Mouse (Mus musculus) neural tube, embryonic 15.5 days (tissue): ENCODE results near the gene Gm43191. TPM values are rescaled to one million over a fixed set of nuclear protein-coding genes. Genes with fewer than 3 reads are reported as not detected.

Source experiments
- ATAC-seq: fragments of 200-750 bp; cut with Nextera tagmentation; 2 replicates; pipeline ENCODE4 v1.8.0; 2017; ENCODE audit warnings: mild to moderate bottlenecking, moderate TSS enrichment, moderate library complexity; ENCODE audit not compliant: low FRiP score
- H3K27ac ChIP-seq: fragments of 300-500 bp; sonication (generic); replicated peaks from 2 replicates; pipeline ENCODE4 v1.5.1; 2015; ENCODE audit warnings: mild to moderate bottlenecking, inconsistent platforms
- H3K27me3 ChIP-seq: fragments of 300-500 bp; sonication (generic); replicated peaks from 2 replicates; pipeline ENCODE4 v1.6.1; 2015; ENCODE audit warnings: inconsistent platforms
- H3K36me3 ChIP-seq: fragments of 300-500 bp; sonication (generic); 2 replicates; pipeline ENCODE4 v1.6.1; 2015; ENCODE audit warnings: inconsistent platforms
- H3K4me1 ChIP-seq: fragments of 300-500 bp; sonication (generic); 2 replicates; pipeline ENCODE4 v1.6.1; 2015; ENCODE audit warnings: inconsistent platforms
- H3K4me2 ChIP-seq: fragments of 300-500 bp; sonication (generic); 2 replicates; pipeline ENCODE4 v1.6.1; 2015; ENCODE audit warnings: inconsistent platforms, mild to moderate bottlenecking, moderate library complexity
- H3K4me3 ChIP-seq: fragments of 300-500 bp; sonication (generic); replicated peaks from 2 replicates; pipeline ENCODE4 v1.5.1; 2015; ENCODE audit warnings: mild to moderate bottlenecking, inconsistent platforms
- H3K9ac ChIP-seq: fragments of 300-500 bp; sonication (generic); replicated peaks from 2 replicates; pipeline ENCODE4 v1.6.1; 2015; ENCODE audit warnings: mild to moderate bottlenecking, inconsistent platforms
- H3K9me3 ChIP-seq: fragments of 300-500 bp; sonication (generic); replicated peaks from 2 replicates; pipeline ENCODE4 v1.6.1; 2016; ENCODE audit warnings: inconsistent platforms
- WGBS: fragments of 180-500 bp; shearing (Covaris S2); methylation state at CpG from one replicate; pipeline ENCODE4 v1.1.7; 2015; ENCODE audit warnings: mixed read lengths; 5-methylcytosine and 5-hydroxymethylcytosine counted together
- polyA plus RNA-seq: library from polyadenylated mRNA; unstranded; fragments of >200 nt; fragmentation: Nextera tagmentation; extraction: Ambion mirVana; gene quantifications from 2 replicates; pipeline ENCODE4 v1.2.1, GENCODE M21; 2015

Gene Gm43191
- not detected in 2 replicates for polyA plus RNA-seq

GRCm38 (mm10) chr3:116681160-116681559 is at the start of gene Gm43191:
TSS of gene Gm43191 (minus strand) at chr3:116681260.
- 92% methylated on average over 1 of the region's 1 CpGs for WGBS
- H3K9ac ChIP-seq = no peak within 1 kb of the TSS
- no peak for ATAC-seq
- H3K9me3 ChIP-seq = no peaks in the 10 kb centered on the region
- no peak within 1 kb of the TSS for H3K4me3 ChIP-seq
- no peaks in the 10 kb centered on the region for H3K4me1 ChIP-seq
- H3K27ac ChIP-seq = no peak within 1 kb of the TSS
- no peaks in the 10 kb centered on the region for H3K27me3 ChIP-seq
- H3K4me2 ChIP-seq = no peak within 1 kb of the TSS
- peaks cover 7% of the 10 kb centered on the region; the same call in 1 of the 2 replicates for H3K36me3 ChIP-seq

- Histone ChIP-seq H3K4me1 (peaks cover 3% of the 10 kb centered on the region; the same call in 1 of the 2 replicates), H3K4me2 (no peak overlapping the region), H3K9ac (no peak overlapping the region), H3K27ac (no peak overlapping the region), H3K36me3 (no peaks in the 10 kb centered on the region), H3K27me3 (no peaks in the 10 kb centered on the region), H3K9me3 (no peaks in the 10 kb centered on the region), H3K4me3 (no peak overlapping the region)
- no peak for ATAC-seq
- WGBS = 58% methylated on average over 2 of the region's 2 CpGs
Measured at GRCm38 (mm10) chr3:116729483-116730174, 48.6 kb upstream of the Gm43191 start.

DNA sequence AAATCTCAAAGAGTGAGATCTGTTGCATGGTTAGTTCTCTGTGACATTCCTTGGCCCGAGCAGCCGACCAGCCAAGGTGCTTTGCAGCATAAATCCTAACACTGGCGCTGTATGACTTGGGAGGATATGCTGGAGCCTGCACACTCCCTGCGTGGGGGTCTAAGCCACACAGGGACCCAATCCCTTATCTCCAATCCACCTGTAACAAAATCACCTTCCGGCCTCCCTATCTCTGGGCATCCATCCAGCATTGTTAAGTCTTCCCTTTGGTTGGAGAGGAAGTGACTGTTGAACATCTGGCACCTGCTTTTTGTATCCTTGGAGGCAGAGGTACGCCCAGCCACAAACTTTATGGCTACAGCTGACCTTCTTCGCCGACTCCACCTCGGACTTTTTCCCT is 45.7 kb upstream of the Gm43191 start:
- H3K27ac ChIP-seq = no peak overlapping the region
- no peaks in the 10 kb centered on the region for H3K27me3 ChIP-seq
- no peak overlapping the region for H3K4me3 ChIP-seq
- H3K4me2 ChIP-seq = no peak overlapping the region
- H3K36me3 ChIP-seq = no peaks in the 10 kb centered on the region
- WGBS = 71% methylated on average over 9 of the region's 9 CpGs
- no peak overlapping the region for H3K9ac ChIP-seq
- peaks cover 3% of the 10 kb centered on the region; the same call in 1 of the 2 replicates for H3K4me1 ChIP-seq
- H3K9me3 ChIP-seq = no peaks in the 10 kb centered on the region
- no peak for ATAC-seq

DNA sequence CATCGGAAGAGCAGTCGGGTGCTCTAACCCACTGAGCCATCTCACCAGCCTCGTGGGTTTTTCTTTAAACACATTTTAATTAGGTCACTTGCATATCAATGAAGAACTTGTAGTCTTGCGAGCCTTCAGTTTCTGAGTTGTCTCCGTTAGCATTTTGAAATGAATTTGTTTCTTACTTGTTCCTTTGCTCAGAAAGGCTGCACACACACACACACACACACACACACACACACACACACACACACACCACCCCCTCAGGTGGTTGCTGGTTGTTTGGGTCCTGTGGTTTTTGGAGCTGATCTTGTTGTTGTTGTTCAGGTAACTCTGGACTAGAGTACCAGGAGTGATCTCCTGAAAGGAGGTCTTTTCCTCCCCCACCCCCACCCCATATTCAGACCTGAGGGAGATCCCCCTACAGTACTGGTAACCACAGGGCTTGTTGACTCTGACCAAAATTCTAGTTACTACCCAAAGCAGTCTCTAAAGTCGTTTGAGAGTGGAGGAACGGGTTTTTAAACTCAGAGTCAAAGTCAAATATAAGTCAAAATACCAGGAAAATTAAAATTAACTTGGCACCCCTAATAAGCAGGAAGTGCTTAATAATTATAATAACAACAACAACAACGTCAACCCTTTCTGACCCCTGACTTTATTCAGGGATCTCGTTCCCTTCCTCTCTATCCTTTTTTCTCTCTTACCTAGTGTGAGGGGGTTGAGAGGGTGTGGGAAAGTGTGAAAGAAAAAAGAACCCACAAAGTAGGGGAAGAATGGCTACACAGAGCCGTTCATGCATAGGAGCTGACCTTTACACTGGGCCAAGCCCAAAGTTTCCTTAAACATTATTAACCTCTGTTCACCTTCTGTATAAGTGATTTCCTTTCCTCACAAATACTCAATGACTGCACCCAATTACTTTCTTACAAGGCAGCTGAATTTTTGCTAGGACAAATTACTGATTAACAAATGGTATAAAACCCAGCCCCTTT is 42.7 kb upstream of the Gm43191 start:
- ATAC-seq = no peak

DNA sequence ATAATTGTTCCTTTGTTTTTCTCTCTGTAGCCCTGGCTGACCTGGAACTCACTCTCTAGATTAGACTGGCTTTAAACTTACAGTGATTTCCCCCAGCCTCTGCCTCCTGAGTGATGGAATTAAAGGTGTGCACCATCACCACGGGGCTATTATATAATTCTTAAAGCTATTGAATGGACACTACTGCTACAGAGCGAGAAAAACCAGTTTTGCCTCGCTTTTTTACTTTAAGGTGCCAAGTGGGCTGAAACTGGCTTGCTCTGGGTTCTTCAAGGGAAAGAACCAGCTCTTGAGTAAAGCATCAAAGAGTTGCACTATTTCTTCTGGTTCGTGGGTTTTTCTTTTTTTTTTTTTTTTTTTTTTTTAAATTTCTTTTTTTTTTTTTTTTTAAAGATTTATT is 41.9 kb upstream of the Gm43191 start:
- WGBS = 84% methylated on average over 4 of the region's 4 CpGs
- H3K27me3 ChIP-seq = no peaks in the 10 kb centered on the region
- no peak for ATAC-seq

More for the DNA sequence above, 42.7 kb upstream of the Gm43191 start:
- Histone ChIP-seq H3K9ac (no peak overlapping the region), H3K4me2 (no peak overlapping the region), H3K9me3 (no peaks in the 10 kb centered on the region), H3K27me3 (no peaks in the 10 kb centered on the region), H3K4me1 (no peaks in the 10 kb centered on the region), H3K27ac (no peak overlapping the region), H3K4me3 (no peak overlapping the region), H3K36me3 (no peaks in the 10 kb centered on the region)
- 58% methylated on average over 10 of the region's 10 CpGs for WGBS

DNA sequence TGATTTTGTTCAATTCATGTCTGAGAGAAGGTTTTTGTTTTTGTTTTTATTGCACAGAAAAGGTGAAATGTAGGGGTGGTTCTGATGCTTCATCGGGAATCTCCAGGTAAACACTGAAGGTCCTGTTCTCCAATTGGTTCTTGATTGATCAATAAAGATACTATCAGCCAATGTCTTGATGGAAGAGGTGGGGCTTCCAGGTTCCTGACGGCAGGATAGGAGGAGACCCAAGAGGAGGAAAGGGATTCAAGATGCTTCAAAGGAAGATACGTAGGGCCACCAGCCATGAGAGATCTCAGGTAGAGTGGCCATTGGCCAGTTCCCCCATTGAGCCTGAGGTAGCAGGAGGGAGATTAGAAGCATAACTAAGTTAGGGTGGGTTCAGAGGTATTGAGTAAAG is 37.9 kb upstream of the Gm43191 start:
- Histone ChIP-seq H3K36me3 (no peaks in the 10 kb centered on the region), H3K9ac (no peak overlapping the region), H3K27ac (no peak overlapping the region), H3K4me3 (no peak overlapping the region), H3K4me2 (no peak overlapping the region), H3K4me1 (no peaks in the 10 kb centered on the region), H3K27me3 (no peaks in the 10 kb centered on the region), H3K9me3 (no peaks in the 10 kb centered on the region)
- 64% methylated on average over 3 of the region's 3 CpGs for WGBS
- ATAC-seq = no peak

More for the DNA sequence above, 41.9 kb upstream of the Gm43191 start:
- H3K9ac ChIP-seq = no peak overlapping the region
- no peaks in the 10 kb centered on the region for H3K4me1 ChIP-seq
- no peak overlapping the region for H3K4me3 ChIP-seq
- H3K27ac ChIP-seq = no peak overlapping the region
- H3K36me3 ChIP-seq = no peaks in the 10 kb centered on the region
- H3K9me3 ChIP-seq = no peaks in the 10 kb centered on the region
- H3K4me2 ChIP-seq = no peak overlapping the region

DNA sequence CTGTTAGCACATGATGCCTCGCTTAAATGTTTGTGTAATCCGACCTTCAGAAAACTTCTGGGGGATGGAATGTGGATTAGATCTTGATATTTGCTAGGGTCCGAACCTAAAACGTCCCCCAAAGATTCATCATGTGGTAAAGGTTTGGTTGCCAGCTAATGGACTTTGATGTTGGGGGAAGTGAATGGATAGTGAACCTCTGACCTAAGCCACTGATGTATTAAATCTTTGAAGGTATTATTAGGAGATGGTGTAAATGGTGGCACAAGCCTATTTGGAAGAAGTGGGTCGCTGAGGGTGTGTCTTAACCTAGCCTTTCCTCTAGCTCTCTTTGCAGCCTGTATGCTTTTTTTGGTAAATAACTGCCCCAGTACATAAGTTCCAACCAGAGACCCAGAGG is 32.0 kb upstream of the Gm43191 start:
- H3K27ac ChIP-seq = no peak overlapping the region
- H3K9ac ChIP-seq = peak overlapping the region; percentile 81
- 0 out of 2 replicates have a peak, but pooled peaks cover 4% of the 10 kb centered on the region for H3K27me3 ChIP-seq
- peak overlapping the region; percentile 86 for H3K4me2 ChIP-seq
- no peaks in the 10 kb centered on the region for H3K36me3 ChIP-seq
- peak overlapping the region; percentile 85 for H3K4me3 ChIP-seq
- no peaks in the 10 kb centered on the region for H3K9me3 ChIP-seq
- ATAC-seq = no peak
- whole genome bisulfite sequencing = 34% methylated on average over 5 of the region's 5 CpGs
- peaks cover 16% of the 10 kb centered on the region for H3K4me1 ChIP-seq

- H3K36me3 ChIP-seq = no peaks in the 10 kb centered on the region
- H3K9ac ChIP-seq = peak within 1 kb of the TSS; percentile 81
- WGBS = 4% methylated on average over 8 of the region's 8 CpGs
- peak; percentile 26 for ATAC-seq
- peak within 1 kb of the TSS; percentile 85 for H3K4me3 ChIP-seq
- peak within 1 kb of the TSS; percentile 86 for H3K4me2 ChIP-seq
- H3K27ac ChIP-seq = peak within 1 kb of the TSS; percentile 72
- H3K27me3 ChIP-seq = 0 out of 2 replicates have a peak, but pooled peaks cover 4% of the 10 kb centered on the region
- peaks cover 16% of the 10 kb centered on the region for H3K4me1 ChIP-seq
- H3K9me3 ChIP-seq = no peaks in the 10 kb centered on the region
Measured at GRCm38 (mm10) chr3:116712436-116712881, 31.4 kb upstream of the Gm43191 start, which contains the start of gene Slc35a3. TSS of gene Slc35a3 (minus strand) at chr3:116712831.

DNA sequence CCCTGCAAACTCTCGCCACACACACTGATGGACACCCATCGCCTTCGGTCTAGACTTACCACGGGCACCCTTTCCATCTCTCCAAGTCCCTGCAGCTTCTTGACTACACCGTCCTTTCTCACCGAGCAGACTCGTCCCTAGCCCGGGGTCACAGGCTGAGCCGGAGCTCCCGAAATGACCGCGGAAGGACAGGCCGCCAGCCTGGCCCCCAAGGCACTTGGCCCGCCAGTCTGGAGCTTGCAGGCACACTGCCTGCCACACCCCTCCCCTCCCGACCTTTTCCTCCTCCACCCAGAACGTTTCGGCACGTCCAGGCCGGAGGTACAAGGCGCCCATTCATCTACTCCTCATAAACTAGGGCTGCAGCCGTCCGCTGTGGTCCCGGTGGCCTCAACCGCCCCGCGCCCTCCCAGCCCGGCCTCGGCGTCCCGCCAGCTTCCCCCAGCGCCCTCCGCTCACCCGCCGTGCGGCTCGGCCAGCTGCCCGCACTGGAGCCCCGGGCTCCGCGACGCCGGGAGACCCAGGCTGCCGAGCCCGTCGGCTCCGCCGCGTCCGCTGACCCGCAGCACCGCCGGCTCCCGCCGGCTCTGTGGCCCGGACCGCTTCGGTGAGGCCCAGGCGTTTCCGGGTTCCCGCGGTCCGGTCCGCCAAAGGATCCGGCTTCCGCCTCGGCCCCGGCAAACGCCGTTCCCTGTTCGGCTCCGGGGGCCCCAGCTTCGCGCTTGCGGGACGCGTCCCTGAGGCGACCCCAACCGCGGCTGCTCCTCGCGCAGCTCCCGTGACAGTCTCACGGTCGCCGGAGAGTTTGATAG is 30.8 kb upstream of the Gm43191 start:
- no peaks in the 10 kb centered on the region for H3K9me3 ChIP-seq
- H3K4me1 ChIP-seq = peaks cover 16% of the 10 kb centered on the region
- H3K27ac ChIP-seq = peak overlapping the region; percentile 72
- H3K9ac ChIP-seq = peak overlapping the region; percentile 81
- peak overlapping the region; percentile 85 for H3K4me3 ChIP-seq
- peak; percentile 95 for ATAC-seq
- peak overlapping the region; percentile 86 for H3K4me2 ChIP-seq
- 0 out of 2 replicates have a peak, but pooled peaks cover 4% of the 10 kb centered on the region for H3K27me3 ChIP-seq
- 0 out of 2 replicates have a peak, but pooled peaks cover 3% of the 10 kb centered on the region for H3K36me3 ChIP-seq
- under 1% methylated on average over 80 of the region's 85 CpGs for WGBS

DNA sequence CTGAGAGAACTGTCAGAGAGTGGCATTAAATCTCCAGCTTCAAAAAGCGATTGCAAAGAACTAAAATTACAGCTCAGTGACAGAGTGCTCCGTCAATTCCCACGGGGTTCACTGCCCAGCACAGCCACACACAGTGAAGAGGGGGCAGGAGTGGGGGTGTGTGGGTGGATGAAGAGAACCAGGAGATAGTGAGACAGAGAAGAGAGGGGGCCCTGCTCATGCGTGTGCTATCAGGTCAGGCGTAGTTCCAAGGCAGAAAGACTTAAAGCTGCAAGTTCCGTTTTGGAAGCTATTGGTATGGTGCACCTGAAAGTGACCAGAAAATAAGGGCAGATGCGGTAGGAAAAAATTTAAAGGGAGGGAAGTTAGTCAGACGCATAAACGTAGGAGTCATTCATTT is 29.9 kb upstream of the Gm43191 start:
- Histone ChIP-seq H3K4me2 (peak overlapping the region; percentile 86), H3K9me3 (no peaks in the 10 kb centered on the region), H3K4me3 (peak overlapping the region; percentile 85), H3K27me3 (0 out of 2 replicates have a peak, but pooled peaks cover 4% of the 10 kb centered on the region), H3K9ac (peak overlapping the region; percentile 81; the same call in 1 of the 2 replicates), H3K36me3 (peaks cover 3% of the 10 kb centered on the region; the same call in 1 of the 2 replicates), H3K4me1 (peaks cover 16% of the 10 kb centered on the region), H3K27ac (no peak overlapping the region)
- WGBS = 45% methylated on average over 9 of the region's 9 CpGs
- no peak for ATAC-seq
